Mouse (Mus musculus) liver, embryonic 12.5 days (tissue): Measurements from ENCODE around the gene Rcc2. TPM values are rescaled to one million over a fixed set of nuclear protein-coding genes. Genes with fewer than 3 reads are reported as not detected.

Experiments
- microRNA-seq: library from miRNA; unstranded; fragments of <30 nt; microRNA quantifications from one replicate; pipeline ENCODE4, GENCODE M21; 2017
- polyA plus RNA-seq: library from polyadenylated mRNA; unstranded; fragments of >200 nt; fragmentation: Nextera tagmentation; extraction: Ambion mirVana; gene quantifications from 2 replicates; pipeline ENCODE4 v1.2.1, GENCODE M21; 2016

Rcc2 gene
- polyA plus RNA-seq, 1 experiment from 2014 or later: 102 TPM

Small RNA genes within 50 kb of the gene (microRNA-seq; reads per million reads assigned to microRNA genes)
- not detected for gene Gm23045
- not detected for gene Gm25951

Other genes with a start within 250 kb of the Rcc2 start
- 3.5 and 3.7 TPM in 2 replicates for gene Arhgef10l, start 34.5 kb upstream of the Rcc2 start, polyA plus RNA-seq
- not detected in 2 replicates for gene Padi6, start 42.1 kb downstream of the Rcc2 start, polyA plus RNA-seq
- gene Padi4, start 73.7 kb downstream of the Rcc2 start, polyA plus RNA-seq: 0.63 and 0.91 TPM in 2 replicates
- gene Padi3, start 110.1 kb downstream of the Rcc2 start, polyA plus RNA-seq: 0.37 and 0.47 TPM in 2 replicates
- 0.10 TPM in 1 of 2 replicates, not detected in the other for gene Padi1, start 145.2 kb downstream of the Rcc2 start, polyA plus RNA-seq
- 2.5 and 3.7 TPM in 2 replicates for gene Padi2, start 205.8 kb downstream of the Rcc2 start, polyA plus RNA-seq